Mouse (Mus musculus) ES-E14 (cell line): ENCODE data around the gene Sdhaf3. TPM values are rescaled to one million over a fixed set of nuclear protein-coding genes. Genes with fewer than 3 reads are reported as not detected.

Experiments
- DNase-seq: peaks from one replicate; pipeline ENCODE4 v3.0.0-alpha.2; 2013; ENCODE audit warnings: low read depth, low spot score
- H3K27ac ChIP-seq: 2 replicates; pipeline ENCODE4 v1.5.1; 2012; ENCODE audit warnings: low read depth, mild to moderate bottlenecking, low read length, moderate library complexity, mixed read lengths; ENCODE audit not compliant: poor library complexity, insufficient read depth, severe bottlenecking
- H3K36me3 ChIP-seq: 2 replicates; pipeline ENCODE4 v1.6.1; 2012; ENCODE audit warnings: mild to moderate bottlenecking, low read length, moderate library complexity, mixed read lengths; ENCODE audit not compliant: control insufficient read depth, poor library complexity, insufficient read depth, severe bottlenecking
- H3K4me1 ChIP-seq, 2 experiments: fragments of 150-350 bp in 1 of 2; sonication (generic) in 1 of 2; 2 replicates each; pipeline ENCODE4 v1.6.1; 2012; ENCODE audit warnings: low read length in 2 of 2, mild to moderate bottlenecking in 1 of 2, mixed read lengths in 1 of 2; ENCODE audit not compliant: control insufficient read depth in 2 of 2, insufficient read depth in 2 of 2, poor library complexity in 1 of 2
- H3K4me3 ChIP-seq, 2 experiments: fragments of 150-350 bp in 1 of 2; sonication (generic) in 1 of 2; 2 replicates each; pipeline ENCODE4 v1.5.1; 2012; ENCODE audit warnings: low read length in 2 of 2, low read depth in 1 of 2, mild to moderate bottlenecking in 1 of 2, mixed read lengths in 1 of 2; ENCODE audit not compliant: insufficient read depth in 1 of 2, poor library complexity in 1 of 2, severe bottlenecking in 1 of 2
- H3K9ac ChIP-seq: 2 replicates; pipeline ENCODE4 v1.6.1; 2012; ENCODE audit warnings: low read depth, mild to moderate bottlenecking, low read length, mixed read lengths; ENCODE audit not compliant: poor library complexity, insufficient read depth, severe bottlenecking
- H3K9me3 ChIP-seq: fragments of 150-350 bp; sonication (generic); 2 replicates; pipeline ENCODE4 v1.6.1; 2012; ENCODE audit warnings: low read depth, mild to moderate bottlenecking, low read length; ENCODE audit not compliant: control insufficient read depth, insufficient read depth
- CHD2 ChIP-seq: IDR thresholded peaks from 2 replicates; pipeline ENCODE4 v1.6.1; 2014; ENCODE audit warnings: mild to moderate bottlenecking, low read depth, low read length, inconsistent platforms
- HCFC1 ChIP-seq: IDR thresholded peaks from 2 replicates; pipeline ENCODE4 v1.6.1; 2012; ENCODE audit warnings: low read length, inconsistent platforms, borderline replicate concordance; ENCODE audit not compliant: insufficient read depth
- MAFK ChIP-seq: IDR thresholded peaks from 2 replicates; pipeline ENCODE4 v1.6.1; 2014; ENCODE audit warnings: mild to moderate bottlenecking, low read depth, low read length, inconsistent platforms; ENCODE audit not compliant: insufficient read depth
- ZC3H11A ChIP-seq: IDR thresholded peaks from 2 replicates; pipeline ENCODE4 v1.6.1; 2012; ENCODE audit warnings: low read depth, mild to moderate bottlenecking, inconsistent platforms, low read length, borderline replicate concordance
- ZNF384 ChIP-seq: IDR thresholded peaks from 2 replicates; pipeline ENCODE4 v1.6.1; 2012; ENCODE audit warnings: low read depth, low read length, inconsistent platforms
- in situ Hi-C, 2 experiments: fragments of 600-800 bp; cut with MboI; formaldehyde crosslinking; loops; one replicate each; pipeline ENCODE4 v1.15.1; 2025; ENCODE audit warnings: low sequenced_read_pairs in 2 of 2, inconsistent platforms in 1 of 2; ENCODE audit not compliant: unreplicated experiment in 2 of 2
- total RNA-seq: library from RNA; depleted of rRNA; stranded (reverse); fragments of 300-350 nt; gene quantifications from 2 replicates; pipeline ENCODE4 v1.2.3, GENCODE M21; 2012

Sdhaf3 gene
- total RNA-seq, 1 experiment = 3.3 TPM

GRCm38 (mm10) chr6:6915526-6915915 lies 40.3 kb upstream of the Sdhaf3 start:
- no peak for DNase-seq
- TF ChIP-seq ZNF384 (no peak), MAFK (no peak), HCFC1 (no peak), CHD2 (no peak), ZC3H11A (no peak)
- in situ Hi-C loops = no loop called here

GRCm38 (mm10) chr6:6917334-6917733 lies 38.5 kb upstream of the Sdhaf3 start:
- H3K9me3 ChIP-seq = no peaks in the 10 kb centered on the region
- no peaks in the 10 kb centered on the region for H3K4me1 ChIP-seq
- in situ Hi-C loops = no loop called here
- TF ChIP-seq ZC3H11A (no peak), ZNF384 (no peak), MAFK (peak; percentile 81), CHD2 (no peak)
- H3K36me3 ChIP-seq = no peaks in the 10 kb centered on the region
- H3K27ac ChIP-seq = no peak overlapping the region
- no peak for DNase-seq
- H3K4me3 ChIP-seq = no peak overlapping the region
- no peak overlapping the region for H3K9ac ChIP-seq

More at GRCm38 (mm10) chr6:6915526-6915915, 40.3 kb upstream of the Sdhaf3 start:
- Histone ChIP-seq H3K9ac (no peak overlapping the region), H3K9me3 (no peaks in the 10 kb centered on the region), H3K36me3 (no peaks in the 10 kb centered on the region), H3K27ac (no peak overlapping the region), H3K4me1 (no peaks in the 10 kb centered on the region), H3K4me3 (no peak overlapping the region)

- H3K4me3 ChIP-seq = no peak overlapping the region
- TF ChIP-seq ZC3H11A (no peak), CHD2 (no peak), ZNF384 (no peak), HCFC1 (no peak), MAFK (no peak)
- no peak overlapping the region for H3K27ac ChIP-seq
- no peak overlapping the region for H3K9ac ChIP-seq
- DNase-seq = no peak
- no peaks in the 10 kb centered on the region for H3K36me3 ChIP-seq
- H3K4me1 ChIP-seq = no peaks in the 10 kb centered on the region
- in situ Hi-C loops = loop anchor here (25.0 kb wide), 1 partner anchor 737 kb away; no protein-coding TSS in a partner anchor
- no peaks in the 10 kb centered on the region for H3K9me3 ChIP-seq
Measured at GRCm38 (mm10) chr6:6925264-6925663, 30.5 kb upstream of the Sdhaf3 start.

GRCm38 (mm10) chr6:6930831-6931230 lies 25.0 kb upstream of the Sdhaf3 start:
- no peak for DNase-seq
- H3K27ac ChIP-seq = no peak overlapping the region
- no peak overlapping the region for H3K4me3 ChIP-seq
- no peaks in the 10 kb centered on the region for H3K9me3 ChIP-seq
- TF ChIP-seq CHD2 (no peak), MAFK (no peak), HCFC1 (no peak), ZC3H11A (no peak), ZNF384 (no peak)
- no peaks in the 10 kb centered on the region for H3K4me1 ChIP-seq
- in situ Hi-C loops = loop anchor here (25.0 kb wide), 1 partner anchor 731 kb away; no protein-coding TSS in a partner anchor
- no peaks in the 10 kb centered on the region for H3K36me3 ChIP-seq
- no peak overlapping the region for H3K9ac ChIP-seq

DNA sequence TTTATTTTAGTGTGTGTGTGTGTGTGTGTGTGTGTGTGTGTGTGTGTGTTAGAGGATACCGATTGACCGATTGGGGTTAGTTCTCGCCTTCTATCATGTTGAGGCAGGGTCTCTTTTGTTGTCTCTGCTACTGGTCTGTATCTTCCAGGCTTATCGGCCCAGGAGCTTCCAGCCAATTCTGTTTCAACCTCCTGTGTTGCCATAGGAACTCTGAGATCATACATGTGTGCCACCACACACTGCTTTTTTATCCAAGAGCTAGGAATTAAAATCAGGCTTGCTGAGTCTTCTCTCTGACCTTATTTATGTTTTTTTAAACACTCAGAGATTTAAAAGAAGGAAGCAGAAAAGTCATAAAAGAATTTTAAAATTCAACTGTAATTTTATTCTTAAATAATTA lies 24.3 kb upstream of the Sdhaf3 start:
- no peak overlapping the region for H3K4me3 ChIP-seq
- no peak for TF ChIP-seq CHD2
- no peak for TF ChIP-seq ZNF384
- TF ChIP-seq HCFC1 = no peak
- no peak for TF ChIP-seq ZC3H11A
- no peak for TF ChIP-seq MAFK
- in situ Hi-C loops = loop anchor here (25.0 kb wide), 1 partner anchor 731 kb away; no protein-coding TSS in a partner anchor

More for the DNA sequence above, 24.3 kb upstream of the Sdhaf3 start:
- Histone ChIP-seq H3K9ac (no peak overlapping the region), H3K4me1 (no peaks in the 10 kb centered on the region), H3K9me3 (no peaks in the 10 kb centered on the region), H3K27ac (no peak overlapping the region), H3K36me3 (no peaks in the 10 kb centered on the region)
- DNase-seq = no peak
